Mouse (Mus musculus): Measurements from ENCODE around the gene Macc1. TPM values are rescaled to one million over a fixed set of nuclear protein-coding genes. Genes with fewer than 3 reads are reported as not detected.
A peak's percentile ranks its signal among the peaks of the same experiment; 100 is the strongest.
"Not testable (repeated sequence)": the region's sequence is repeated elsewhere in the genome, so short reads cannot be mapped to it uniquely, and the experiment has no call there.

Macc1 gene
- polyA plus RNA-seq, 2 experiments = 1.3 to 2.1 TPM

DNA sequence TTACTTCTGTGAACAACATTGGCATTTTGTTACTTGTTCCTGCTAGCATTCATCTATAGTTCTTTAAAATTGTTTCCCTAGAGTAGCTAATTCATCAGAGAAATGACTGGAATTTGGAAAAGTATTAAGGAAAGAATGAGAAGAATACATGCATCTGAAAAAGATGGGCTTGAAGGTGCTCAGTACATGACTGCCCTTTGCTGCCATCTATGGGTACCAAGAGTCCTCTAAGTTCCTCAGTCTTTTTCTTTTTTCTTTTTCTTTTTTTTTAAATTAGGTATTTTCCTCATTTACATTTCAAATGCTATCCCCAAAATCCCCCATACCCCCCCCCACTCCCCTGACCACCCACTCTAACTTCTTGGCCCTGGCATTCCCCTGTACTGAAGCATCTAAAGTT is 11.3 kb downstream of the Macc1 start:
- H3K4me1 ChIP-seq (ENCODE audit: control insufficient read depth, insufficient read depth, low read length) = no peaks in the 10 kb centered on the region
- no peaks in the 10 kb centered on the region for H3K36me3 ChIP-seq (ENCODE audit: control insufficient read depth, insufficient read depth, low read length)
- no peak overlapping the region for H3K9ac ChIP-seq (ENCODE audit: low read depth, low read length, severe bottlenecking)
- no peaks in the 10 kb centered on the region for H3K9me3 ChIP-seq (ENCODE audit: control insufficient read depth, low read length)
- H3K4me3 ChIP-seq (replicated peaks; ENCODE audit: low read length) = no peak overlapping the region
- H3K27me3 ChIP-seq (ENCODE audit: control insufficient read depth, insufficient read depth, low read length) = no peaks in the 10 kb centered on the region
- H3K4me2 ChIP-seq (replicated peaks; ENCODE audit: low read depth, low read length, severe bottlenecking) = no peak overlapping the region
- H3K27ac ChIP-seq (replicated peaks; ENCODE audit: low read depth, low read length) = no peak overlapping the region
- TF ChIP-seq POLR2A (IDR thresholded peaks at IDR 0.05; ENCODE audit: borderline replicate concordance, extremely low read depth, insufficient read depth, insufficient read length) = no peak
- ATAC-seq (ENCODE audit: low FRiP score, low read depth) = no peak
- DNase-seq (ENCODE audit: low spot score) = peak; percentile 21

DNA sequence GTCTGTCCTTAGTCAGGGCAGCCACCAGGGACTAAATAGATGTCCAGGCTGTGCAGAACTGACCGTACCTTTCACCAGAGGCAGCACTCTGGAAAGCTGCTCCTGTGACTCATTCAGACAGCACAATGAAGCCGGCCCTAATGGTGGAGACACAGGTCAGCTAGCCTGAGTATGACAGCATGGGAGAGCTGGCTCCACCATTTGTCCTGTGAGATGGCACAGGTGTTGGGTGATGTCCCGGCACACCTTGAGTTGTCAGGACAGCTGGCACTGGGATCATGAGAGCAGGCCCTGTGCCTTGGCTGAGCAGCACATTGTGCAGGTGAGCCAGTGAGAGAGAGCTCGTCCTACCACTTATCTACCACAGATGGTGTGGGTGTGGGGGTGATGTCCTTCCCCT is 16.6 kb downstream of the Macc1 start:
- Histone ChIP-seq H3K9ac (ENCODE audit: low read depth, low read length, severe bottlenecking) (no peak overlapping the region), H3K27ac (replicated peaks; ENCODE audit: low read depth, low read length) (no peak overlapping the region), H3K4me1 (ENCODE audit: control insufficient read depth, insufficient read depth, low read length) (no peaks in the 10 kb centered on the region), H3K4me2 (replicated peaks; ENCODE audit: low read depth, low read length, severe bottlenecking) (no peak overlapping the region), H3K9me3 (ENCODE audit: control insufficient read depth, low read length) (no peaks in the 10 kb centered on the region), H3K4me3 (replicated peaks; ENCODE audit: low read length) (no peak overlapping the region), H3K27me3 (ENCODE audit: control insufficient read depth, insufficient read depth, low read length) (no peaks in the 10 kb centered on the region), H3K36me3 (ENCODE audit: control insufficient read depth, insufficient read depth, low read length) (no peaks in the 10 kb centered on the region)
- TF ChIP-seq POLR2A (IDR thresholded peaks at IDR 0.05; ENCODE audit: borderline replicate concordance, extremely low read depth, insufficient read depth, insufficient read length) = no peak
- no peak for DNase-seq (ENCODE audit: low spot score)
- WGBS = 77% methylated on average over 4 of the region's 4 CpGs
- ATAC-seq (ENCODE audit: low FRiP score, low read depth) = no peak

DNA sequence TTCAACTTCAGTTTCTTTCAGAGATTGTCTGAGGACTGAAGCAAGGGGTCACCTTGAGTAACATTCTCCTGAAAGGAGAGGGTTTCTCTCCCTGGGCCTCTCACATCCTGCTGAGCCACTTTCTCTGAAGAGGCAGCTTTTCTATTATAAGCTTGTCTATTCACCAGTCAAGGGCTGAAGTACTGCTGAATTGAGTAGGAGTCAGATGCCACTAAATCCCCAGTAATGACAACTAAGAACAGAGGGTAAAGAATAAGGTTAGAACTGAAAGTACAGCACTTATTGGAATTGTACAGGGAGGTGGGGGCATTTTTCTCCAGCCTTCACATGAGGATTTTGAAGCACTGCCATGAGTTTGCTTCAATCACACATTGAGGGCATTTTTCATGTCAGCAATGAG is 19.3 kb downstream of the Macc1 start:
- ATAC-seq (ENCODE audit: low FRiP score, low read depth) = no peak
- H3K9me3 ChIP-seq (ENCODE audit: control insufficient read depth, low read length) = no peaks in the 10 kb centered on the region
- H3K36me3 ChIP-seq (ENCODE audit: control insufficient read depth, insufficient read depth, low read length) = no peaks in the 10 kb centered on the region
- no peak for DNase-seq (ENCODE audit: low spot score)
- H3K27ac ChIP-seq (replicated peaks; ENCODE audit: low read depth, low read length) = no peak overlapping the region
- H3K4me2 ChIP-seq (replicated peaks; ENCODE audit: low read depth, low read length, severe bottlenecking) = no peak overlapping the region
- TF ChIP-seq POLR2A (IDR thresholded peaks at IDR 0.05; ENCODE audit: borderline replicate concordance, extremely low read depth, insufficient read depth, insufficient read length) = no peak
- no peak overlapping the region for H3K4me3 ChIP-seq (replicated peaks; ENCODE audit: low read length)
- no peaks in the 10 kb centered on the region for H3K27me3 ChIP-seq (ENCODE audit: control insufficient read depth, insufficient read depth, low read length)
- no peaks in the 10 kb centered on the region for H3K4me1 ChIP-seq (ENCODE audit: control insufficient read depth, insufficient read depth, low read length)
- no peak overlapping the region for H3K9ac ChIP-seq (ENCODE audit: low read depth, low read length, severe bottlenecking)

DNA sequence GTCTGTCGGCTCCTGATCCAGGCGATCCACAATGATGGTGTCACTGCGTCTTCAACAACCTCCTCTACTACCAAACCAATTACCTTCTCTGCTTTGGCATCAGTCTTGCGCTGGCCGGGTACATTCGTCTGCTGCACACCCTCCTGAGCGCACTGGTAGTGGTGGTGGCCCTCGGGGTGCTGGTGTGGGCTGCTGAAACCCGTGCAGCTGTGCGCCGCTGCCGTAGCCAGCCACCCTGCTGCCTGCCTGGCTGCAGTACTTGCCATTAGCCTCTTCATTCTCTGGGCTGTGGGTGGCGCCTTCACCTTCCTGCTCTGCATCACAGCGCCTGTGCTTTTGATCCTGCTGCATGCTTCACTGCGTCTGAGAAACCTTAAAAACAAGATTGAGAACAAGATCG is 38.5 kb downstream of the Macc1 start:
- H3K36me3 ChIP-seq (ENCODE audit: control insufficient read depth, insufficient read depth, low read length); H3K27me3 ChIP-seq (ENCODE audit: control insufficient read depth, insufficient read depth, low read length); H3K9ac ChIP-seq (ENCODE audit: low read depth, low read length, severe bottlenecking); H3K4me1 ChIP-seq (ENCODE audit: control insufficient read depth, insufficient read depth, low read length); DNase-seq (ENCODE audit: low spot score); H3K4me2 ChIP-seq (replicated peaks; ENCODE audit: low read depth, low read length, severe bottlenecking); ATAC-seq (ENCODE audit: low FRiP score, low read depth); H3K4me3 ChIP-seq (replicated peaks; ENCODE audit: low read length); H3K27ac ChIP-seq (replicated peaks; ENCODE audit: low read depth, low read length); H3K9me3 ChIP-seq (ENCODE audit: control insufficient read depth, low read length): not testable (repeated sequence)
- WGBS = 30% methylated on average over 16 of the region's 16 CpGs

DNA sequence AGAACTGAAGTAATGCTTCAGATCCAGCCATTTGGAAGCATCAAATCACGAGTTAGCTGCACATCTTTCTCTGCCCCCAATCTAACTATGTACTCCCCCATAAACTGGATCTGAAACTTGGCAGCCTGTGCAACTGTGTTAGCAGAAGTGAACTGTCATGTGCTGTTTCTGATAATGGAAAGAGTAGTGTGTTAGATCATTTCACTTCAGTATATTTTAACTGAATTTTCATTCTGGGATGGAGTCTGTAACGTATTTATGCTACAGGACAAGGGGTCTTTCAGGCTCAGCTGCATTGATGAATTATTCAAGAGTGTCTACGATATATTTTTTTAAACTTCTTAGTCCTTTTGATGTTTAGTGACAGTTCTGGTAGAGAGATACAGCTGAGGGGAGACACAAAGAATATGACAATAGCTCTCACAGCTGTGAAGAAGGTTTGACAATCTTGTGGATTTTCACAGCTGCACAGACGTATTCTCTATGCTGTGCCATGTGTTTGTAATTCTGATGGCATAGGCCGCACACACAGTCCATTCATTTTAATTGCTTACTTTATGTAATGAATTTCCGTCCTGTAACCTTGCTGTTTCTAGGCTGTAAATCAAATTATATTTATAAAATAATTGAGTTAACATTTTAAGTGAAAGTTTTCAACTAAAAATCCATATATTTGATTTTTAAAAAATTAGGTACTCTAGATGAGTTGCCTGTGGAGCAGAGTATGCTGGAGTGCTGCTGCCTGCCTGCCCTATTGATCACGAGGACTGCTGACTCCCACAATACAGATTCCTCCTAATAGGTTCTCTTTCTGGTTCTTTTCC is 43.6 kb downstream of the Macc1 start:
- Histone ChIP-seq H3K9me3 (ENCODE audit: control insufficient read depth, low read length) (no peaks in the 10 kb centered on the region), H3K4me3 (replicated peaks; ENCODE audit: low read length) (no peak overlapping the region), H3K4me1 (ENCODE audit: control insufficient read depth, insufficient read depth, low read length) (peaks cover 7% of the 10 kb centered on the region; the same call in 1 of the 2 replicates), H3K36me3 (ENCODE audit: control insufficient read depth, insufficient read depth, low read length) (no peaks in the 10 kb centered on the region), H3K4me2 (replicated peaks; ENCODE audit: low read depth, low read length, severe bottlenecking) (no peak overlapping the region), H3K27ac (replicated peaks; ENCODE audit: low read depth, low read length) (no peak overlapping the region), H3K27me3 (ENCODE audit: control insufficient read depth, insufficient read depth, low read length) (no peaks in the 10 kb centered on the region), H3K9ac (ENCODE audit: low read depth, low read length, severe bottlenecking) (no peak overlapping the region)
- peak; percentile 26; the same call in 1 of the 2 replicates for ATAC-seq (ENCODE audit: low FRiP score, low read depth)
- DNase-seq (ENCODE audit: low spot score) = no peak
- no peak for TF ChIP-seq POLR2A (IDR thresholded peaks at IDR 0.05; ENCODE audit: borderline replicate concordance, extremely low read depth, insufficient read depth, insufficient read length)
- WGBS = 35% methylated on average over 7 of the region's 7 CpGs

DNA sequence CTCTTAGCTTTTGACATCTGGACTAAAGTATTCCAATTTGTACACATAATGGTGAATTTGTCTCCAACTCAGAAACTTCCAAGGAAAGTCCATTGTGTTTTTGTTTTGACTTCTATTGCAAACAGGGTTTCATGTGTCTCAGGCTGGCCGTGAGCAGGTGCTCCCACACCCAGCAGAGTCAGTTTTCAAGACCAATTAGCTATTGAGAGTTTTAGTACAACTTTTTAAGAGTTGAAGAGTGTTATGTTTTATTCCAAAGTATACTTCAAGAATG is 44.1 kb downstream of the Macc1 start:
- peaks cover 7% of the 10 kb centered on the region; the same call in 1 of the 2 replicates for H3K4me1 ChIP-seq (ENCODE audit: control insufficient read depth, insufficient read depth, low read length)
- H3K9me3 ChIP-seq (ENCODE audit: control insufficient read depth, low read length) = no peaks in the 10 kb centered on the region
- 23% methylated on average over 1 of the region's 1 CpGs for WGBS
- H3K27me3 ChIP-seq (ENCODE audit: control insufficient read depth, insufficient read depth, low read length) = no peaks in the 10 kb centered on the region
- H3K9ac ChIP-seq (ENCODE audit: low read depth, low read length, severe bottlenecking) = no peak overlapping the region
- ATAC-seq (ENCODE audit: low FRiP score, low read depth) = no peak
- H3K4me3 ChIP-seq (replicated peaks; ENCODE audit: low read length) = no peak overlapping the region
- no peak for TF ChIP-seq POLR2A (IDR thresholded peaks at IDR 0.05; ENCODE audit: borderline replicate concordance, extremely low read depth, insufficient read depth, insufficient read length)
- H3K27ac ChIP-seq (replicated peaks; ENCODE audit: low read depth, low read length) = no peak overlapping the region
- no peak for DNase-seq (ENCODE audit: low spot score)
- H3K36me3 ChIP-seq (ENCODE audit: control insufficient read depth, insufficient read depth, low read length) = no peaks in the 10 kb centered on the region
- H3K4me2 ChIP-seq (replicated peaks; ENCODE audit: low read depth, low read length, severe bottlenecking) = no peak overlapping the region
